7 mouse cellular contexts compared by ENCODE assay signal in the genomic region with DNA sequence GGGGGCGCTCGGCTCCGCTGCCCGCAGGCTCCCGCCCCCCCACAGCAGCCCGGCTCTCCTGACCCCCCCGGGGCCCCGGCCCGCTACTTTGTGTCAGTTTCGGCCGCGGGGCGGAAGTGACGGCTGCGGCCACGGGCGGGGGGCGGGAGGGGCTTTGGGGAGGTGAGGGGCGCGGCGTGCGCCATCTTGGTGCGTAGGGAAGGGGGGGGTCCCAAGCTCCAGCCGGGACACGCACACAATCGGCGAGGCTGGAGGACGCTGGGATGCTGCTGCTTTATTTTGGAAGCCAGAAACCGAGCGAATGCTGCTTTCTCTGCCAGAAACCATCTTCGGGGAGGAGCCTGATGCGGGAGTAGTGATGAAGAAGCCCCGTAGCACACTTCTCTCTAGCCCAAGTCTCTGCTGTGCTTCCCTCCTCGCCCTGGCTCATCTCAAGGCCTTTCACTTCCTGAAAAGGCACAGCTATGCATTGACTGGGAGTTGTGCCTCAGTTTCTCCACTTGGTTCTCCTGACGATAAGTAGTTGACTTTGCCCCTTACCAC. TPM values are rescaled to one million over a fixed set of nuclear protein-coding genes. Genes with fewer than 3 reads are reported as not detected.
DNase-seq lines count a peak whose midpoint lies in the region; ATAC-seq and TF ChIP-seq lines count a peak whose summit lies in the region.

TSS of gene Atp8b2 (minus strand) at position 288 of the 543 bp plus-strand sequence.

- H3K27me3 ChIP-seq in forebrain, postnatal 0 days (ENCODE audit: insufficient read depth, low read length): no peaks in the 10 kb centered on the region
- no peaks in the 10 kb centered on the region for H3K27me3 ChIP-seq in hindbrain, embryonic 10.5 days (ENCODE audit: insufficient read depth, poor library complexity, severe bottlenecking)

- H3K9ac ChIP-seq in forebrain, postnatal 0 days: peak within 1 kb of the TSS; percentile 88

- H3K4me1 ChIP-seq in brown adipose tissue, adult 24 weeks (ENCODE audit: control insufficient read depth, insufficient read depth, insufficient read length, low read length): 0 out of 2 replicates have a peak, but pooled peaks cover 2% of the 10 kb centered on the region
- H3K4me1 ChIP-seq in forebrain, postnatal 0 days (ENCODE audit: insufficient read depth): peaks cover 30% of the 10 kb centered on the region
- H3K4me1 ChIP-seq in hindbrain, embryonic 10.5 days (replicated peaks): peaks cover 66% of the 10 kb centered on the region

- WGBS in forebrain, postnatal 0 days: under 1% methylated on average over 32 of the region's 35 CpGs
- under 1% methylated on average over 31 of the region's 35 CpGs for WGBS in hindbrain, embryonic 10.5 days
- under 1% methylated on average over 25 of the region's 35 CpGs for WGBS in macrophage (ENCODE audit: missing documents)

- no peaks in the 10 kb centered on the region for H3K9me3 ChIP-seq in forebrain, postnatal 0 days (ENCODE audit: low read length)
- H3K9me3 ChIP-seq in hindbrain, embryonic 10.5 days: no peaks in the 10 kb centered on the region

- DNase-seq in MN1 (ENCODE audit: low spot score): peak; percentile 78
- DNase-seq in forebrain, postnatal 0 days: peak; percentile 87
- DNase-seq in hindbrain, embryonic 10.5 days (ENCODE audit: low spot score): peak; percentile 84
- peak; percentile 48 to 67 for DNase-seq in left cerebral cortex, adult 2 months (ENCODE audit: extremely low spot score in 1 of 2, low spot score in 2 of 2)
- DNase-seq in right cerebral cortex, postnatal 25 days: peak; percentile 64

- ATAC-seq in forebrain, postnatal 0 days: peak; percentile 72

- peak within 1 kb of the TSS; percentile 96 for H3K4me2 ChIP-seq in forebrain, postnatal 0 days (ENCODE audit: low read depth)

- peaks cover 25% of the 10 kb centered on the region for H3K79me2 ChIP-seq in macrophage (ENCODE audit: inconsistent target)

- H3K27ac ChIP-seq in brown adipose tissue, adult 24 weeks (replicated peaks; ENCODE audit: low read depth, low read length): peak within 1 kb of the TSS; percentile 84
- H3K27ac ChIP-seq in forebrain, postnatal 0 days (ENCODE audit: low read depth, low read length): peak within 1 kb of the TSS; percentile 87
- peak within 1 kb of the TSS; percentile 97 for H3K27ac ChIP-seq in hindbrain, embryonic 10.5 days
- H3K27ac ChIP-seq in left cerebral cortex, adult 2 months: peak within 1 kb of the TSS; percentile 86
- H3K27ac ChIP-seq in macrophage: peak within 1 kb of the TSS; percentile 69

- 0 out of 2 replicates have a peak, but pooled peaks cover 3% of the 10 kb centered on the region for H3K36me3 ChIP-seq in forebrain, postnatal 0 days (ENCODE audit: insufficient read depth)
- H3K36me3 ChIP-seq in hindbrain, embryonic 10.5 days: peaks cover 35% of the 10 kb centered on the region
- no peaks in the 10 kb centered on the region for H3K36me3 ChIP-seq in macrophage (ENCODE audit: inconsistent target)

- H3K4me3 ChIP-seq in brown adipose tissue, adult 24 weeks (ENCODE audit: insufficient read depth, low read depth, low read length): peak within 1 kb of the TSS; percentile 64
- peak within 1 kb of the TSS; percentile 94 for H3K4me3 ChIP-seq in forebrain, postnatal 0 days (ENCODE audit: low read depth, low read length)
- H3K4me3 ChIP-seq in hindbrain, embryonic 10.5 days: peak within 1 kb of the TSS; percentile 98
- H3K4me3 ChIP-seq in left cerebral cortex, adult 2 months: peak within 1 kb of the TSS; percentile 56
- H3K4me3 ChIP-seq in macrophage (ENCODE audit: inconsistent target): peak within 1 kb of the TSS; percentile 77

- no peak for TF ChIP-seq CTCF in forebrain, postnatal 0 days (IDR thresholded peaks at IDR 0.05; ENCODE audit: low read depth)
- no peak for TF ChIP-seq CTCF in left cerebral cortex, adult 2 months (IDR thresholded peaks at IDR 0.05)

- intact Hi-C loops in left cerebral cortex, adult 2 months (cut with DNase I): loop anchor here (2.0 kb wide), 1 partner anchor 36 kb away; the partner anchor contains the start of gene Hax1

RNA-seq across cellular contexts. Expression of gene Atp8b2, which starts in this region (rescaled TPM):
- polyA plus RNA-seq in brown adipose tissue, adult 24 weeks (2012; ENCODE audit: insufficient read depth, insufficient read length, missing spikeins): 8.4 and 10.2 TPM in 2 replicates
- 54.7 and 77.9 TPM in 2 replicates for total RNA-seq in forebrain, postnatal 0 days (2014; rRNA removed)
- 4.8 and 6.2 TPM in 2 replicates for polyA plus RNA-seq in forebrain, postnatal 0 days (2015; fragmentation: Nextera tagmentation; extraction: Ambion mirVana)
- 13.7 and 14.5 TPM in 2 replicates for polyA plus RNA-seq in hindbrain, embryonic 10.5 days (2016; fragmentation: Nextera tagmentation; extraction: Ambion mirVana)
- total RNA-seq in left cerebral cortex, adult 2 months (2021): 100 to 1,000 TPM; 112 to 129 TPM
- total RNA-seq in macrophage (2018; cell fraction: chromatin; rRNA removed): 100 to 1,000 TPM in 1 of 26 experiments, 10 to 100 TPM in 22, 1 to 10 TPM in 3; 5.4 to 106 (median 49.9) TPM
- total RNA-seq in macrophage (2018; cell fraction: cytosol; rRNA removed): 10 to 100 TPM in 15 of 26 experiments, 1 to 10 TPM in 11; 5.0 to 15.7 (median 10.8) TPM
- 10 to 100 TPM in 25 of 26 experiments, 1 to 10 TPM in 1; 9.4 to 81.2 (median 22.3) TPM for total RNA-seq in macrophage (2018; cell fraction: nucleus; rRNA removed)
- polyA plus RNA-seq in macrophage (2018): 8.0 to 10.1 TPM (median 10.0 TPM) in 3 replicates

Comparison
In these comparisons a context has a peak if more than half of its experiments do, and no peak if none do; other contexts are left out.
1. Peak in every context shown above with its lines: DNase-seq, ATAC-seq, H3K4me3 ChIP-seq and H3K27ac ChIP-seq.